Mouse (Mus musculus): ENCODE measurements around the gene Cox6b2. TPM values are rescaled to one million over a fixed set of nuclear protein-coding genes. Genes with fewer than 3 reads are reported as not detected.

Gene Cox6b2
- polyA plus RNA-seq, 1 experiment from 2014 or later, result 28.0 TPM

DNA sequence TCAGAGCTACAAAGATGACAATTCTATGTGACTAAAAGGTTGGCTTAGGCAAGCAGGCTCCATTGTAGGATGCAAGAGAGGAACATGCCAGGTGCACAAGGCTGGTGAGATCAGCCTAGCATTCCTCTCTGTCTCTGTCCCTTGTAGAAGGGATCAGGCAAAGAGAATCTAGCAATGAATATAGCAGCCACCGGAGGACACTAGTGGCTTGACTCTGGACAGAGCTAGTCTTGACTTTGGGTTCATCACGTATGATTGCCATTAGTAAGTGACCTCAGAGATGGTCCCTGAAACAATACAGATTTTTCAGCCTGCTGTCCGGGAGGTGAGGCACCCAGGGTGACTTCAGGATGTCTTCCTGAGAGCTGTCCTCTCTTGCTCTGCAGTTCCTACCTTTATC, 40.3 kb downstream of the Cox6b2 start:
- no peak for ATAC-seq (ENCODE audit: low FRiP score)
- Histone ChIP-seq H3K27me3 (ENCODE audit: control insufficient read depth, insufficient read depth, low read length) (no peaks in the 10 kb centered on the region), H3K4me1 (replicated peaks; ENCODE audit: control insufficient read depth, insufficient read depth, low read length) (no peaks in the 10 kb centered on the region), H3K9me3 (ENCODE audit: control insufficient read depth, low read length) (no peaks in the 10 kb centered on the region), H3K4me3 (ENCODE audit: low read depth, low read length) (no peak overlapping the region), H3K9ac (ENCODE audit: low read depth, low read length) (no peak overlapping the region), H3K4me2 (replicated peaks; ENCODE audit: low read depth, low read length) (no peak overlapping the region), H3K36me3 (ENCODE audit: control insufficient read depth, insufficient read depth, low read length) (peaks cover 14% of the 10 kb centered on the region), H3K27ac (ENCODE audit: low read depth, low read length) (no peak overlapping the region)
- 87% methylated on average over 3 of the region's 3 CpGs for WGBS
- no peak for DNase-seq (ENCODE audit: low spot score)

DNA sequence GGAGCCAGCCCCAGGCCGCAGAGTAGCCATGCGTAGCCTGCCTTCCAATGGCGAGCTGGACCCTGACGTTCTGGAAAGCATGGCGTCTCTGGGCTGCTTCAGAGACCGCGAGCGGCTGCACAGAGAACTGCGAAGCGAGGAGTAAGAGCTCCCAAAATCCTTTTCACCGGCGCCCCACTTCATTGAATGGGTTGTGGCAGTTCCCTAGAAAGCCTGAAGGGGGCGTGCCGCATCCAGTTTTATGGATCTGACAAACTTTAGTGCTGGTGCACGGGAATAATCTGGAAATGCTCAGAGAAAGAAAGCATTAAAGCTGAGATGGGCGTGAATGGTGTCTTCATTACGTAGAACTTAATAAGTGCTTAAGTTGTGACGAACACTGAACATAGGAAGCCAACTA, 47.8 kb downstream of the Cox6b2 start:
- Histone ChIP-seq H3K27ac (ENCODE audit: low read depth, low read length) (no peak overlapping the region), H3K4me3 (ENCODE audit: low read depth, low read length) (no peak overlapping the region), H3K27me3 (ENCODE audit: control insufficient read depth, insufficient read depth, low read length) (no peaks in the 10 kb centered on the region), H3K4me1 (replicated peaks; ENCODE audit: control insufficient read depth, insufficient read depth, low read length) (no peaks in the 10 kb centered on the region), H3K36me3 (ENCODE audit: control insufficient read depth, insufficient read depth, low read length) (peaks cover 12% of the 10 kb centered on the region), H3K9me3 (ENCODE audit: control insufficient read depth, low read length) (no peaks in the 10 kb centered on the region), H3K9ac (ENCODE audit: low read depth, low read length) (no peak overlapping the region), H3K4me2 (replicated peaks; ENCODE audit: low read depth, low read length) (no peak overlapping the region)
- no peak for ATAC-seq (ENCODE audit: low FRiP score)
- DNase-seq (ENCODE audit: low spot score), result peak; percentile 74
- WGBS, result 37% methylated on average over 18 of the region's 18 CpGs

DNA sequence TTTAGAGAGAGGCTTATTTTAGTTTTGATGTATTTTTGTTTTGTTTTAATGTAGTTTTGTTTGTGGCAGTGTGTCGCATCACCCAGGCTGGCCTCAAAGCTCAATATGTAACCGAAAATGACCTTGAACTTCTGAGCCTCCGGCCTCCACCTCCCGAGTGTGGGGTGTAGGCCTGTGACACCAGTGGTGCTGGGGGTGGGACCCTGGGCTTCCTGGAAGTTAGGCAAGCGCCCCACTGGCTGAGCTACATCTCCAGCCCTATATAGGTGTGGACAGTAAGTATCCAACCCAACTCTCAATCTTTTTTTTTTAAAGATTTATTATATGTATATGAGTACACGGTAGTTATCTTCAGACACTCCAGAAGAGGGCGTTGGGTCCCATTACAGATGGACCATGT, 49.7 kb downstream of the Cox6b2 start:
- H3K27me3 ChIP-seq (ENCODE audit: control insufficient read depth, insufficient read depth, low read length), result no peaks in the 10 kb centered on the region
- H3K9me3 ChIP-seq (ENCODE audit: control insufficient read depth, low read length), result no peaks in the 10 kb centered on the region
- WGBS, result 94% methylated on average over 7 of the region's 7 CpGs
- H3K27ac ChIP-seq (ENCODE audit: low read depth, low read length), result no peak overlapping the region
- DNase-seq (ENCODE audit: low spot score) (no peak), ATAC-seq (ENCODE audit: low FRiP score) (no peak)
- H3K36me3 ChIP-seq (ENCODE audit: control insufficient read depth, insufficient read depth, low read length), result peaks cover 12% of the 10 kb centered on the region; the same call in 1 of the 2 replicates
- no peak overlapping the region for H3K4me2 ChIP-seq (replicated peaks; ENCODE audit: low read depth, low read length)
- no peaks in the 10 kb centered on the region for H3K4me1 ChIP-seq (replicated peaks; ENCODE audit: control insufficient read depth, insufficient read depth, low read length)
- H3K4me3 ChIP-seq (ENCODE audit: low read depth, low read length), result no peak overlapping the region
- H3K9ac ChIP-seq (ENCODE audit: low read depth, low read length), result no peak overlapping the region

DNA sequence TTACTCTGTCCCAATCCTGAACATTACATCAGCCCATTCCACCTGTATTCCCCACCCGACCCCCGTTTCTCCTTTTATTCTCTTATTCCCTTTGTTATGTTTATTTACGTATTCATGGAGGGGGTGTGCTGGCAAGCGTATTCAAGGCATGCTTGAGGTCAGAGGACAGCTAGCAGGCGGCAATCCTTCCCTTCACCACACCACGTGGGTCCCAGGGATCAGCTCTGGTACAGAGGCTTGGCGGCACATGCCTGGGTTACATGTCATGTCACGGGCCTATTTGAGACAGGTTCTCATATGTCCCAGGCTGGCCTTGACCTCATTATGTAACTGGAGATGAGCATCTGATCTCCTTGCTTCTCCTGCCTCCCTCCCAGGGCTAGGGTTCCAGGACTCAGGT, 50.6 kb downstream of the Cox6b2 start:
- Histone ChIP-seq H3K4me2 (replicated peaks; ENCODE audit: low read depth, low read length) (no peak overlapping the region), H3K9me3 (ENCODE audit: control insufficient read depth, low read length) (no peaks in the 10 kb centered on the region), H3K4me1 (replicated peaks; ENCODE audit: control insufficient read depth, insufficient read depth, low read length) (no peaks in the 10 kb centered on the region), H3K27ac (ENCODE audit: low read depth, low read length) (no peak overlapping the region), H3K4me3 (ENCODE audit: low read depth, low read length) (no peak overlapping the region), H3K27me3 (ENCODE audit: control insufficient read depth, insufficient read depth, low read length) (no peaks in the 10 kb centered on the region), H3K9ac (ENCODE audit: low read depth, low read length) (no peak overlapping the region), H3K36me3 (ENCODE audit: control insufficient read depth, insufficient read depth, low read length) (peaks cover 12% of the 10 kb centered on the region; the same call in 1 of the 2 replicates)
- ATAC-seq (ENCODE audit: low FRiP score), result peak; percentile 51; the same call in 1 of the 2 replicates
- WGBS, result 39% methylated on average over 8 of the region's 8 CpGs
- no peak for DNase-seq (ENCODE audit: low spot score)

Other genes starting within 250 kb of the Cox6b2 start
- gene Tnnt1, start 236.7 kb downstream of the Cox6b2 start, polyA plus RNA-seq (2014; fragmentation: Nextera tagmentation; extraction: Ambion mirVana), result 18.1 and 27.4 TPM in 2 replicates
- 1.8 and 2.5 TPM in 2 replicates for gene Tnni3, start 228.9 kb downstream of the Cox6b2 start, polyA plus RNA-seq (2014; fragmentation: Nextera tagmentation; extraction: Ambion mirVana)
- gene Dnaaf3, start 220.6 kb downstream of the Cox6b2 start, polyA plus RNA-seq (2014; fragmentation: Nextera tagmentation; extraction: Ambion mirVana), result 1.2 and 1.3 TPM in 2 replicates
- gene Syt5, start 205.6 kb downstream of the Cox6b2 start, polyA plus RNA-seq (2014; fragmentation: Nextera tagmentation; extraction: Ambion mirVana), result 14.3 and 15.2 TPM in 2 replicates
- gene Ptprh, start 149.1 kb downstream of the Cox6b2 start, polyA plus RNA-seq (2014; fragmentation: Nextera tagmentation; extraction: Ambion mirVana), result 0.11 TPM in 1 of 2 replicates, not detected in the other
- gene Tmem86b, start 121.7 kb downstream of the Cox6b2 start, polyA plus RNA-seq (2014; fragmentation: Nextera tagmentation; extraction: Ambion mirVana), result 3.2 and 3.3 TPM in 2 replicates
- 6.0 and 8.1 TPM in 2 replicates for gene Ppp6r1, start 94.1 kb downstream of the Cox6b2 start, polyA plus RNA-seq (2014; fragmentation: Nextera tagmentation; extraction: Ambion mirVana)
- gene Hspbp1, start 68.0 kb downstream of the Cox6b2 start, polyA plus RNA-seq (2014; fragmentation: Nextera tagmentation; extraction: Ambion mirVana), result 112 and 114 TPM in 2 replicates
- 3.1 and 5.1 TPM in 2 replicates for gene Brsk1, start 62.5 kb downstream of the Cox6b2 start, polyA plus RNA-seq (2014; fragmentation: Nextera tagmentation; extraction: Ambion mirVana)
- 0.22 and 0.26 TPM in 2 replicates for gene Tmem150b, start 27.8 kb downstream of the Cox6b2 start, polyA plus RNA-seq (2014; fragmentation: Nextera tagmentation; extraction: Ambion mirVana)
- gene Kmt5c, start 13.0 kb downstream of the Cox6b2 start, polyA plus RNA-seq (2014; fragmentation: Nextera tagmentation; extraction: Ambion mirVana), result 64.3 and 69.2 TPM in 2 replicates
- gene Fam71e2, start 18.2 kb upstream of the Cox6b2 start, polyA plus RNA-seq (2014; fragmentation: Nextera tagmentation; extraction: Ambion mirVana), result not detected in 2 replicates
- 0.08 and 0.14 TPM in 2 replicates for gene Il11, start 29.8 kb upstream of the Cox6b2 start, polyA plus RNA-seq (2014; fragmentation: Nextera tagmentation; extraction: Ambion mirVana)
- not detected in 2 replicates for gene Tmem190, start 29.8 kb upstream of the Cox6b2 start, polyA plus RNA-seq (2014; fragmentation: Nextera tagmentation; extraction: Ambion mirVana)
- 0.78 and 0.93 TPM in 2 replicates for gene Tmem238, start 36.6 kb upstream of the Cox6b2 start, polyA plus RNA-seq (2014; fragmentation: Nextera tagmentation; extraction: Ambion mirVana)
- gene Rpl28, start 39.8 kb upstream of the Cox6b2 start, polyA plus RNA-seq (2014; fragmentation: Nextera tagmentation; extraction: Ambion mirVana), result 186 and 191 TPM in 2 replicates
- gene Ube2s, start 59.5 kb upstream of the Cox6b2 start, polyA plus RNA-seq (2014; fragmentation: Nextera tagmentation; extraction: Ambion mirVana), result 400 and 452 TPM in 2 replicates
- 2.9 and 4.1 TPM in 2 replicates for gene Shisa7, start 91.6 kb upstream of the Cox6b2 start, polyA plus RNA-seq (2014; fragmentation: Nextera tagmentation; extraction: Ambion mirVana)
- 2.5 and 2.9 TPM in 2 replicates for gene Isoc2b, start 117.2 kb upstream of the Cox6b2 start, polyA plus RNA-seq (2014; fragmentation: Nextera tagmentation; extraction: Ambion mirVana)
- 1.1 TPM in 2 replicates for gene Isoc2a, start 124.1 kb upstream of the Cox6b2 start, polyA plus RNA-seq (2014; fragmentation: Nextera tagmentation; extraction: Ambion mirVana)
- gene Gm36210, start 153.4 kb upstream of the Cox6b2 start, polyA plus RNA-seq (2014; fragmentation: Nextera tagmentation; extraction: Ambion mirVana), result 0.11 TPM in 1 of 2 replicates, not detected in the other
- gene Zfp628, start 162.1 kb upstream of the Cox6b2 start, polyA plus RNA-seq (2014; fragmentation: Nextera tagmentation; extraction: Ambion mirVana), result 4.0 and 4.2 TPM in 2 replicates
- gene Nat14, start 168.9 kb upstream of the Cox6b2 start, polyA plus RNA-seq (2014; fragmentation: Nextera tagmentation; extraction: Ambion mirVana), result 7.1 and 7.3 TPM in 2 replicates
- 1.1 and 1.4 TPM in 2 replicates for gene Ssc5d, start 172.7 kb upstream of the Cox6b2 start, polyA plus RNA-seq (2014; fragmentation: Nextera tagmentation; extraction: Ambion mirVana)
- gene Sbk2, start 211.3 kb upstream of the Cox6b2 start, polyA plus RNA-seq (2014; fragmentation: Nextera tagmentation; extraction: Ambion mirVana), result 0.07 and 0.09 TPM in 2 replicates
- gene Sbk3, start 218.1 kb upstream of the Cox6b2 start, polyA plus RNA-seq (2014; fragmentation: Nextera tagmentation; extraction: Ambion mirVana), result 0.04 TPM in 1 of 2 replicates, not detected in the other
- gene Zfp579, start 243.1 kb upstream of the Cox6b2 start, polyA plus RNA-seq (2014; fragmentation: Nextera tagmentation; extraction: Ambion mirVana), result 45.0 and 61.0 TPM in 2 replicates